Comparison of ENCODE assay signal across 9 mouse cellular contexts in the genomic region with DNA sequence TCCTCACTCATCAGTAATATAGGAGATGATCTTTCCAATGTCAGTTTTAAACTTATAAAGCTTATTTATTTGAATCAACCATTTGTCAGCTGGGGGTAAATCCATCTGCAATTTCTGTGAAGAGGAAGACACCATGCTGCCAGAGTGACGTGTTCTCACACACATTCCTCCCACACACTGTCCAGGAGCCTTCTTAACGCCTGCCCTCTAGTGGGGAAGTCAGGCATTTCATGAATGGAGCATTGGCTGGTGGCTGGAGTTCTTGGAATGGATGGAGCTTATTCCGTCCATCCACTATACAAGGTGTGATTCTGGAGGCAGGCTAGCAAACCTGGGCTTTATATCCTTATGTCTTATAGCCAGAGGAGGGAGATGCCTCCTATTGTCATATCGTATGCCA. TPM values are rescaled to one million over a fixed set of nuclear protein-coding genes. Genes with fewer than 3 reads are reported as not detected.
DNase-seq lines count a peak whose midpoint lies in the region; ATAC-seq and TF ChIP-seq lines count a peak whose summit lies in the region.
"Had no signal": no experiment of that assay in that cellular context is flagged by ENCODE, and none has a peak within 500 bp of the region (broad histone marks: within the 10 kb centered on the region; RNA-seq: fewer than 3 reads in every experiment).

No protein-coding gene starts in this region.

- peak; percentile 65 for DNase-seq in CD4-positive helper T cell, adult 2 months (ENCODE audit: low read depth, low spot score)
- DNase-seq in Patski (ENCODE audit: low read depth, low spot score) = peak; percentile 20
- DNase-seq in cerebellum, adult 9-10 months = peak; percentile 84
- DNase-seq in frontal cortex, postnatal 25 days (ENCODE audit: low spot score in 2 of 2) = peak; percentile 79 to 86
- DNase-seq in kidney, adult 9 months = peak; percentile 79
- DNase-seq in liver, adult 2 months (ENCODE audit: extremely low read depth, low read depth, low spot score) = peak; percentile 45
- peak; percentile 48 for DNase-seq in ovary, adult 18-20 months (ENCODE audit: low spot score)
- peak; percentile 46 to 53 for DNase-seq in thymus, postnatal 36 days

- in situ Hi-C loops in Patski (cut with MboI; ENCODE audit: low pct_unique_long_range_greater_than_20kb) = no loop called here

- H3K4me1 ChIP-seq in liver, adult 2 months (ENCODE audit: control insufficient read depth, insufficient read depth, low read length) = no peaks in the 10 kb centered on the region
- H3K4me1 ChIP-seq: liver, embryonic 15.5 days had no signal

- H3K9ac ChIP-seq in liver, adult 2 months (ENCODE audit: low read depth, low read length) = no peak overlapping the region
- H3K9ac ChIP-seq: liver, embryonic 15.5 days had no signal

- peak; percentile 95 for TF ChIP-seq CTCF in Patski (IDR thresholded peaks at IDR 0.05)
- peak; percentile 80 for TF ChIP-seq CTCF in liver, adult 2 months (IDR thresholded peaks at IDR 0.05; ENCODE audit: low read depth, low read length)

- no peaks in the 10 kb centered on the region for H3K79me2 ChIP-seq in liver, adult 2 months (ENCODE audit: control insufficient read depth, insufficient read depth, low read length)

- H3K36me3 ChIP-seq in liver, adult 2 months (ENCODE audit: control insufficient read depth, insufficient read depth, low read length) = peaks cover 21% of the 10 kb centered on the region

- no peak for TF ChIP-seq POLR2A in liver, adult 2 months (IDR thresholded peaks at IDR 0.05; ENCODE audit: extremely low read depth, insufficient read depth, low read length)

- H3K27me3 ChIP-seq in Patski = no peaks in the 10 kb centered on the region
- H3K27me3 ChIP-seq in liver, adult 2 months (ENCODE audit: control insufficient read depth, insufficient read depth, low read length) = no peaks in the 10 kb centered on the region
- H3K27me3 ChIP-seq: liver, embryonic 15.5 days had no signal

- CTCF ChIA-PET in Patski (lab: Charles Lee) = interaction anchor here (0.6 to 2.7 kb wide), 16 partner anchors 9 to 296 kb away, joined by 3 to 12 read pairs (median 4); no protein-coding TSS in a partner anchor

- no peak overlapping the region for H3K4me3 ChIP-seq in liver, adult 2 months (ENCODE audit: insufficient read depth, low read depth, low read length)
- H3K4me3 ChIP-seq: liver, embryonic 15.5 days had no signal

- peak; percentile 68 for ATAC-seq in Patski

- POLR2A ChIA-PET in Patski (lab: Charles Lee) = no interaction called here

- H3K27ac ChIP-seq in liver, adult 2 months (replicated peaks; ENCODE audit: insufficient read depth, low read depth, low read length) = no peak overlapping the region
- H3K27ac ChIP-seq: liver, embryonic 15.5 days had no signal

- WGBS in liver, adult 2 months = 32% methylated on average over 4 of the region's 4 CpGs

RNA-seq across cellular contexts. Expression of a gene that starts 37.0 kb away (rescaled TPM):
- 30.9 TPM for polyA plus RNA-seq in Patski (2021)
- total RNA-seq in liver, adult 2 months (2014; rRNA removed) = 15.4 and 19.7 TPM in 2 replicates
- 10.0 and 10.5 TPM in 2 replicates for polyA plus RNA-seq in liver, adult 2 months (2012; rRNA removed)

Comparison
In these comparisons a context has a peak if more than half of its experiments do, and no peak if none do; other contexts are left out.
1. DNase-seq: peak in every context shown above with its lines; median percentile 84 in cerebellum, adult 9-10 months; 82 in frontal cortex, postnatal 25 days; 79 in kidney, adult 9 months; 65 in CD4-positive helper T cell, adult 2 months; 50 in thymus, postnatal 36 days; 48 in ovary, adult 18-20 months; 45 in liver, adult 2 months; 20 in Patski.